Mouse (Mus musculus) heart, adult 18-20 months (tissue): ENCODE data around the gene Hoxb2. TPM values are rescaled to one million over a fixed set of nuclear protein-coding genes. Genes with fewer than 3 reads are reported as not detected.
A peak's percentile ranks its signal among the peaks of the same experiment; 100 is the strongest.

ENCODE experiments used
- DNase-seq, 2 experiments: peaks; one replicate each; pipeline ENCODE4 v3.0.0; 2021 to 2022; ENCODE audit warnings: mixed read lengths in 1 of 2
- total RNA-seq, 2 experiments: library from RNA; stranded (reverse); gene quantifications; 2 replicates each; pipeline ENCODE4 v1.2.3; 2021

Gene Hoxb2
- total RNA-seq, 2 experiments from 2014 or later: 0.46 to 0.62 TPM

DNA sequence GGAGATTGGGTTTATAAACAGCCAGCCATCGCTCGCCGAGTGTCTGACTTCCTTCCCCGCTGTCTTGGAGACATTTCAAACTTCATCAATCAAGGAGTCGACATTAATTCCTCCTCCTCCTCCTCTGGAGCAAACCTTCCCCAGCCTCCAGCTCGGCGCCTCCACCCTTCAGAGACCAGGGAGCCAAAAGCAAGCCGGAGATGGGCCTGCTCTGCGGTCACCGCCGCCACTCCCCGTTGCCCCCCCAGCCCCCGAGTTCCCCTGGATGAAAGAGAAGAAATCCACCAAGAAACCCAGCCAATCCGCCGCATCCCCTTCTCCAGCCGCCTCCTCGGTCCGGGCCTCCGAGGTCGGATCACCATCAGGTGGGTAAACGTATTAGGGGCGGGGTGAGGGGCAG is 1.5 kb downstream of the Hoxb2 start:
- no peak for DNase-seq

DNA sequence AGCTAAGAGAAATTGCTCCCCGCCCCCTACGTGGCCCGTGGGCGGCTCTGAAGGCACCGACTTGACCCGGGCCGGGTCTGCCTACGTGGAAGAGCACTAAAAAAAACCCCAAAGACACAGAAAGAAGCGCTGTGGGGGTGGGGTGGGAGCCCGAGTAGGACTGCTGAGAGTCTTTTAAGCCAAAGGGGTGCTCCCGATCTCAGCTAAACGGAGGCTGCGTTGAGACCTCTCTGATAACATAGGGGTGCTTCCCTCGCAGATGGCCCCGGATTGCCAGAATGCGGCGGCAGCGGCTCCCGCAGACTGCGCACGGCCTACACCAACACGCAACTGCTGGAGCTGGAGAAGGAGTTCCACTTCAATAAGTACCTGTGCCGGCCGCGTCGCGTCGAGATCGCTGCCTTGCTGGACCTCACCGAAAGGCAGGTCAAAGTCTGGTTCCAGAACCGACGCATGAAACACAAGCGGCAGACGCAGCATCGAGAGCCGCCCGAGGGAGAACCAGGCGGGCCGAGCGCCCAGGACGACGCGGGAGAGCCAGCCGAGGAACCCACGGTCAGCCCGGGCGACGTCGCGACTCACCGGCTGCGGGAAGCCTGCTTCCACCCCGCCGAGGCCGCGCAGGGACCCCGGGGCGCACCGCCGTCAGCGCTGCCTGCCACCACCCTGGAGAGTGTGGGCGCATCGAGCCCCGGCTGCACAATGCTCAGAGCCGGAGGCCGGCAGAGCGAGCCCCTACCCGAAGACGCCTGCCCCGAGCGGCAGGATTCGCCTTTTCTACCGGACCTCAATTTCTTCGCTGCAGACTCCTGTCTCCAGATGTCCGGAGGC is 2.6 kb downstream of the Hoxb2 start:
- DNase-seq: peak in 1 of 2 experiments; percentile 57

DNA sequence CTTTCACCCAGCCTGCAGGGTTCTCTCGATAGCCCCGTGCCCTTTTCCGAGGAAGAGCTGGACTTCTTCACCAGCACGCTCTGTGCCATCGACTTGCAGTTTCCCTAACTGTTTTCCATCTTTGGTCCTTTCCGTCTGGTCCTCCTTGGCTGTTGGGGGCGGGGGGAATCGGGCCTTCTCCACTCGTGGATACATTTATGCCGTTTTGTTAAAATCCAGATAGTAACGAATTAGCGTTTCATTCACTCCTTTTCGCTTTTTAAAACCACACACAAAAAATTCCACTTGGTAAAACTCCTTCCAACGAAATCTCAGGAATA is 3.2 kb downstream of the Hoxb2 start:
- no peak for DNase-seq

DNA sequence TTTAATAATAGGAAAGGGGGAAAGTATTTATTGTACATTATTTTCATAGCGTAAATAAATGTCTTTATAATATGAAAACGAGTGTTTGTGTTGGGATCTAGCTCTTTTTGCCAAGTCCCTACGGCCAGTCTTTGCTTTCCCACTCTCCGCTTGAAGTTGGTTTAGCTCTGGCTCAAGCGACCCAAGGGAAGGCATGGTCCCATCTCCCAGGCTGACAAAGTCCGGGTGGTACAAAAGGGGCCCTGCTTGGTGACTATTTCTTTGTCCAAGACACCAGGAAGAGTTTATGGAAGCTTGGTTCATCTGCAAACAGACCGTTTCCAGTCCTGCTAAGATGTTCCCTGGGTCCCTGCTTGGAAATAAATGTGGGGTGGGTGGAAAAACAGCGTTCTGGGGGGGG is 3.6 kb downstream of the Hoxb2 start:
- no peak for DNase-seq

DNA sequence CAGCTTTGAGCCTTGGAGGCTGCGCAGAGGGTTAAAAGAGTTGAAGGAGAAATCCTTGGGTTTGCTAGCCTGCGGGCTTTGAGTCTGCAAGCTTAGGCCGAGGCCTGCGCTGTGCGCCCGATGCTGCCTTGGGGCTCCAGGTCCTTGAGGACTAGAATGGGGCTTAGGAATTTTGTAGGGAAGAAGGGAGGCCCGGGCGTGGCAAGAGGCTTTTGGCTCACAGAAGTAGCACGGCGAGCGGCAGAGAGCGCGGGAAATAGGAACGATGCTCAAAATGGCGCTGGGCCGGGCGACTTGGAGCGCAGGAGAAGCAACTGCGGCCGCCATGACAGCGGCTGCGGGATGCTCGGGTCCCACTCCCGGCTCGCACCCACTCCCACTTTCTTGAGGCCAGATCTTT is 4.1 kb downstream of the Hoxb2 start:
- peak in 1 of 2 experiments; percentile 43 for DNase-seq

DNA sequence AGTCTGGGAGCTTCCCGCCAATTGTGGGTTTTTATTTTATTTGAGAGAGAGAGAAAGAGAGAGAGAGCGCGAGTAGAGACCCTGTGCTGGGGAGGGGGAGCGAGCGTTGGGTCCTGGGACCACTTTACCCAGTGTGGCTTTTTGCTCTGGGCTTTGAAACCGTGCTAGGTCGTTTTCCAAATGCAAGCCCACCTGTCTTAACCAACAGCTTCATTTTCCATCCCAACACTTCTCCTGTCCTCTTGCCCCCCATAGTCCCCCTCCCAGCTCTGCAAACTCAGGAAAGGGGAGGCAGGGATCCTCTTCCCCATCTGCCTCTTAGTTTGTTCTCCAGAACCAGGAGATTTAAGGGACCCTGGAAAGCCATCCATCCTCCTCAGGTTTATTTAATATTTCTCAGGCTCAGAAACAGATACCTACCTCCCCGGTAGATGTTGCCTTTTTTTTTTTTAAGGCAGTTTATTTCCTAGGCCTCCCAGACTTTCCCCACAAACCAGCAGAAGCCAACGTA is 4.5 kb downstream of the Hoxb2 start:
- DNase-seq: no peak

DNA sequence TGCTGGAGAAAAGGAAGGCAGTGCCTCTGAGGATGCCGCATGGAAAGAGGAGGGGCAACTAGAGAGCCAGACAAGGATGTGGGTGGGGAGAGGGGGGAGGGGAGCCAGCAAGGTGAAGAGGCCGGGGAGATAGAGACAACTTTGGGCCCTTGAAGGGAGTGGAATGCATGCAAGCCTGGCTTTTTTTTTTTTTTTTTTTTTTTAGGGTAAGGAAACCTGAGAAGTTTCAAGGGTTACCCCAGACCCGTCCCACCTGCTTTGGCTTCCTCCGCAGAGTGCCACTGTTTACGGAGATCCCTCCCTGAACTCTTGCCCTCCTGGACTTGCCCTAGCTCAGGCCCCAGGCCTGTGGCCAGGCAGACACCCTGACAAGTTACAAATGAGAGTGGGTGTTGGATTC is 13.5 kb downstream of the Hoxb2 start:
- DNase-seq: no peak

DNA sequence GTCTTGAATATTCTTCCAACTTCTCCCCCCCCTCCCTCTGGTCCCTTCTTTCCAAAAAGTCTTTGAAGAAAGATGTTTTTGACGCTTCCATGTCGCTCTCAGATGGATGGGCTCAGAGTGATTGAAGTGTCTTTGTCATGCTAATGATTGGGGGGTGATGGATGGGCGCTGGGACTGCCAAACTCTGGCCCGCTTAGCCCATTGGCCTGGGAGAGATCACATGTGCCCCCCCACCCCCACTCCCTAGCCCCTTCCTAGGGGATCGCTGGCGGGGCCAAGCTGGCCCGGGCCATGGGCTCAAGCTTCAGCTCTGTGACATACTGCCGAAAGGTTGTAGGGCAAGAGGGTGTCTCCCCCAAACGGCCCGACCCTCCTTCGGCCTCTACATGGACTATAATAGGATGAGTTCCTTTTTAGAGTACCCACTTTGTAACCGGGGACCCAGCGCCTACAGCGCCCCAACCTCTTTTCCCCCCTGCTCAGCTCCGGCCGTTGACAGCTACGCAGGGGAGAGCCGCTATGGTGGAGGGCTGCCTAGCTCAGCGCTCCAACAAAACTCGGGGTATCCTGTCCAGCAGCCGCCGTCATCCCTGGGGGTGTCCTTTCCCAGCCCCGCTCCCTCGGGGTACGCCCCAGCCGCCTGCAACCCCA is 15.2 kb downstream of the Hoxb2 start, which contains the start of gene Hoxb1:
TSS of gene Hoxb1 (plus strand) at position 312 of the 651 bp plus-strand sequence.
- no peak for DNase-seq

DNA sequence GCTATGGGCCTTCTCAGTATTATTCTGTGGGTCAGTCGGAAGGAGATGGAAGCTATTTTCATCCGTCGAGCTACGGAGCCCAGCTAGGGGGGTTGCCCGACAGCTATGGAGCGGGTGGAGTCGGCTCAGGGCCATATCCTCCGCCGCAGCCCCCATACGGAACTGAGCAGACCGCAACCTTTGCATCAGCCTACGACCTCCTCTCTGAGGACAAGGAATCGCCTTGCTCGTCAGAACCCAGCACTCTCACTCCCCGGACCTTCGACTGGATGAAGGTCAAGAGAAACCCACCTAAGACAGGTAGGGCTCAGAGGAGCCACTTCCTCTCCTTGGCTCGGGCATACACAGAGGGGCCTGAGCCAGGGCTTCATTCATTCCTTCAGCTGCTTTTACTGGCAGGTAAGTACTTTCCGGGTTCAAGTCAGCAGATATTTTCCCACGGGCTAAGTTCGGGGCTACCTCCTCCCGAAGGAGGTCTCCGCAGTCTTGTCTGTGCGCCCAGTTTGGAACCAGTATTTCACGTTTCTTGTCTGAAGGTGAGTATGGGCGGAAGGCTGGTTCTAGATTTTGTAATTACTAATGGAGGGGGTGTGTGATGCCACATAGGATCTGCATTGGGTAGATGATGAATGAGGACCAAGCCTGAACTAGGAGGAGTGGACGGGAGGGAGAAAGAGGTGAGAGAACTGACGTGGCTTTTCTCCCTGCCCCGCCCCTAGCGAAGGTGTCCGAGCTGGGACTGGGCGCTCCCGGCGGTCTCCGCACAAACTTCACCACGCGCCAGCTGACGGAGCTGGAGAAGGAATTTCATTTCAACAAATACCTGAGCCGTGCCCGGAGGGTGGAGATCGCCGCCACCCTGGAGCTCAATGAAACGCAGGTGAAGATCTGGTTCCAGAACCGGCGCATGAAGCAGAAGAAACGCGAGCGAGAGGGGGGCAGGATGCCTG is 16.0 kb downstream of the Hoxb2 start:
- DNase-seq: no peak

DNA sequence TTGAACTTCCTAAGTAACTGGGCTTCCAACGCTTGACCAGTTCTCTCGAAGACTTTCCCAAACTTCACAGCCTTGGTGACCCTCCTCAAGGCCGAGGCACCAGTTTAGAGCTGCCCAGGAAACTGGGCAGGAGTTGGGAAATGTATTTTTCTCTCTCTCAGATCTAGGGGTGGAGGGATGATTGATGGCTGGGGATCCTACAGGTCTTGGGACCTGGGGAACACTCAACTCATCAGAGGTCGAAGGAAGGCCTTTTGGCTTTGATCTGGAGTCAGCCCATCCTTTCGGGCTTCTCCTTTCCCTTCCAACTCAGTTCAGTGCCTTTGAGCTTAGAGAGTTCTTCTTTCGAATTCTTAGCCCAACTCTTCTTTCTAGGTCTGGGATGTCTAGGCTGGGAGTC is 16.8 kb downstream of the Hoxb2 start:
- no peak for DNase-seq

DNA sequence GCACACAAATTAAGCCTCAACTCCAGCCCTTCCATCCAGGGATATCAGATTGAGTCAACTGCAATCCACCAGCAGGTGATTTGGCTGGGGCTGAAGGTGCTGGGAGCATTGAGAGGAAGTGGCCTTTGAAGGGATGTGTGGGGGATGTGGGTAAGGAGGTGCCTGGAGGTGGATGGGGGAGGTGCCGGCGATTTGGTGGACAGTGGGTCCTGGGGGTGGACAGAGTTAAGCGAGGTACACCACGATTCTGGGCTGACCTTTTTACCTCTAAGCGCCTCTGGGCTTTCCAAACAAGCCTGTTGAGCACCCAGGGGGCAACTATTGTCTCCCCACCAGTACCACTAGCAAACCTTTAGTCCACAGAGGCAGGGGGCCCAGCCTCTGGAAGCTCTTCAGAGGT is 18.4 kb downstream of the Hoxb2 start:
- no peak for DNase-seq

DNA sequence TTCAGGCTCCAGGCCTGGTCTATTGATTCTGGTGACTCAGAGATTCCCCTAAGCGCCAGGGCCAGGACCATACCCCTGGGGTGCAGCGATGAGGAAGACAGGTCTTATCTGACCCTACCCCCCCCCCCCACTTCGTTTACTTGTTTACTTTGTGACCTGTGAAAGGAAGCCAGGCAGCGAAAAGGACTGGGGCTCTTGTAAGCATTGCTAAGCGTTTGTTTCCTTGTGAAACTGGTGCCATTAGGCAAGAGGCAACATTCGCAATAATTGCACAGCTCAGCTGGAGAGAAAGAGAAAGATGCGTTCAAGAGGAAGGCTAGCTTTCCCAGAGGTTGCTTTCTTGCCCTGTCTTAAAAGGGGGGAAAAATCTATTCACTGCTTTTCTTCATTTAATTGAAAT is 18.8 kb downstream of the Hoxb2 start:
- DNase-seq: no peak

DNA sequence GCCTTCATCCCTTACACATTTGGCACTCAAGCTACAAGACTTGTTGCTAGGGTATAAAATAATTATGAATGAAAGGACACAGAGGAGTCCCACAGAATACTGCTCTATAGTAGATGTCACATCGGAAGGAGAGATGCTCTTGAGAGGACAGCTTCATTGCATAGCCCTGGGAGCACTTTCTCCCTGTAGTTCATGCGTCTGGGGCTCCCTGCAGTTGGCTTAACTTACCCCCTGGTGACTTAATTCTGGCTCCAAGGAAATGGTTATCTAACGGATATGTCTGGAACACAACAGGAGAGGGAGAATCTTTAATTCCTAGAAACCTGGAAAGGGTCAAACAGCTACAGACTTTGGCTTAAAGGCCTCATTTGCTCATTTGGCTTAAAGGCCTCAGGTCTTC is 21.4 kb downstream of the Hoxb2 start:
- DNase-seq: no peak

DNA sequence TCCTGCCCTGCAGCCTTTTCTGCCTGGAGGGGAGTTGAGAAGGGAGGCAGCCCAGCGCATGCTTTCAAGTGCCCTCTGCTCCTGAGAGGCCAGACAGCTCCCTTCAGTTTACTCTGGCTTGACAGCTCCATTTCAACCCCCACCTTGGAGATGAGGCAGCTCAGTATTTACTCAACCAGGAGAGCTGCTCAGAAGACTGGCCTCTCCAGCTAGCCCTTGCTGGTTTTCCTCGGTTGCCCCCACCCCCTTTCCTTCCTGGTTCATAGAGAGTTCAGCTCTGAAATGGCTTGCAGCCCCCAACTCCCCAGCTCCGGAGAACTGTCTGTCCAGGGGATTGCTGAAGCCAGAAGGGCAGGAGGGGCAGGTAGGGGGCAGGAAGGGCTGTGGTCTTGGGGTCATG is 22.2 kb downstream of the Hoxb2 start:
- no peak for DNase-seq

DNA sequence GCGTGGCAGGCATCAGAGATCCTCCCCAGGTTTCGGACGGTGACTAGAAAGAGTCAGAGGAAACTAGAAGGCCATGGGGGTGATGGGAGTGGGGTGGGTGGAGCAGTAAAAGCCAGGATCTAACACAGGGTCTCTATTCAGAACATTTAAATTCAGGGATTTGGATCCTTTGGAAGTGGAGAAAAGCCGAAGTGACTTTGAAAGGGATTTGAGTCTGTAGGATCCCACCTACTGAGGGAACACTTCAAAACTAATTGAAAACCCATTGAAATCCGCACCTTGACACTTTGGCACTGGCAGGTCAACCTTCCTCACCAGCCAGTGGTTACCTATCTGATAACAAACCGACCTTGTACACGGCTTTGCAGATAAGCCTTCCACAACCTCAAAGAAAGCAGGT is 24.5 kb downstream of the Hoxb2 start:
- no peak for DNase-seq

DNA sequence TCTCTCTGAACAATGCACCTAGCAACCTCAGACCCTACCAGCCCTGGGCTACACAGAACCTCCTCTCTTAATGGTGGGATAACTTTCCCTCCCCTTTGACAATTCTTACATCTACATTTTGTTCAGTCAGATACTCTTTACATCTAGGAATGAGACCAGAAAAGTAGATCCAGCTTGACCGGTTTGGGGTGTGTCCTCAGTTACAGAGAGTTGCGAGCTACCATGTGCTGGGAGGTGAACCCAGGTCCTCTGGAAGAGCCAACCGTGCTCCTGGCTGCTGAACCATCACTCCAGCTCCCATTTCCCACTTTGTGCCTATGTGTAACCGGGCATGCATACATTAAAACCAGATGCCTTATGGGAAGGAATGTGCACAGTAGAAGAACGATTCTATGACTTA is 33.1 kb downstream of the Hoxb2 start:
- DNase-seq: no peak

DNA sequence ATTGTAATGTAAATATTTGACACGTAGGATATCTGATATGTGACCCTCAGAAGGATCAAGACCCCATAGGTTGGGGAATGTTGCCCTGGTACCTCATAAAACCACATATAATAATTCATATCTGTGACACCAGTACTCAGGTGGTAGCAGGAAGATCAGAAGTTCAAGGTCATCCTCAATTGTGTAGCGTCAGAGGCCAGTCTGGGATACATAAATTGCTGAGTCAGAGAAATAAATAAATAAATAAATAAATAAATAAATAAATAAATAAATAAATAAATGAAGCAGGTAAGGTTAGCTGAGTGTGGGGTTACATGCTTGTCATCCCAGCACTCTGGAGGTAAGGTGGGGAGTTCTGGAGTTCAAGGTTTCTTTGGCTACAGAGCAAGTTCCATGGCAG is 37.3 kb downstream of the Hoxb2 start:
- no peak for DNase-seq

DNA sequence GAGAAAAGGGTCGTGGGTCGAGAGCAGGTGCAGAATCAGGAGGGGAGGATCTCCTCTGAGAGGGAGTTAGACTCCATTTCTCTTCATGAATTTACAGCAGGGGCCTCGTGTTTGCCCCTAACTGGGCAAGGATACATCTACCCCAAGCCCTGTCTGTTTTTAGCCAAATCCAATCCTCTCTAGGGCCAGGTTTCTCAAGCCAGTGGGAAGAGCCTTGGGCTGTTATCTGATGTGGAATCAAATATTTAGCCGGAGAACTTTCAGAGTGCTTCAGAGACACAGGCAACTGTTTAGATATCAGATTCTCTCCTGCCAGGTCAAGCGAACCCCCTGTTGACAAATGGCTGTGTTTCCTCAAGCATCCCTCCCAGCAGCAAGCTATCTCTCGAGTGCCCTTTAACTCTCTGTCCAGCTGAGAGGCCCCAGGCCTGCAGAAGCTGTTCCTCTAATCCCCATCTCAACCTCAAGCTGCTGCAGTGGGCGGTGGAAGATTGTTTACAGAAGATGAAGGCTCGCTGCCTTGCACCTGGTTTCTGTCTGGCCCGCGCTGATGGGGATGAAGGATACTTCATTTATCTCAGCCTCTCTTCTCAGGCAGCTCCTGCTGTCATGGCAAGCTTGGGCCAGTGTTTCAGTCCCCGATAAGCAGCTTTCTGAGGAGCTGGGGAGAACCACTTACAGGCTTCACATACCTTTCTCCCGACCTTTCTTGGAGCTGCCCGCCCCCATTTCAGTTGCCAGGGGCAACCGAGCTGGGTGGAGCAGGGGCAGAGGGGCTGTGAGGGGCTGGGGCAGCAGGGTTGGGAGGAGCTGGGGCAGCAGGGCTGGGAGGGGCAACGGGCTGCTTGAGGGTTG is 46.7 kb downstream of the Hoxb2 start:
- no peak for DNase-seq

DNA sequence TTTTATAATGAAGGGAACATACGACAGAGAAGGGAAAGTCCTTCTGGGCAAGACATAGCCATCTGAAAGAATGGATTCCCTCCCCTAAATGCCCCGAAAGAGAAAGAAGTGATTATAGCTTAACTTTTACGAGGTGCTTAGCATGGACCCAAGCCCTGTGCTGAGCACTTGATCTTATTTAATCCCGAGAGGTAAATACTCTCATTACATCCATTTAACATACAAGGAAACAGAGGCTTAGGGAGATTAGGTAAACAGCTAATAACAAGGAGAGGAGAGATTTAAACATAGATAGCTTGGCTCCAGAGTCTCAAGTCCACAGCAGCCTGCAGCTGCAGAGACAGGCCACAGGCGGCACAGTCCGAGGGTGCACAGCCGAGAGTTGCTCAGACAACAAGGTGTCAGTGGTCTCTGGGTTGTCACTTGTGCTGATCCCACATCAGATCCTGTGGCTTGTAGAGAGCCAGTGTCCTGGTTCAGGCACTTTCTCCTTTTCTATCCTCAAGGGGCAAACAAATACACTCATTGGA is 47.5 kb downstream of the Hoxb2 start:
- no peak for DNase-seq

DNA sequence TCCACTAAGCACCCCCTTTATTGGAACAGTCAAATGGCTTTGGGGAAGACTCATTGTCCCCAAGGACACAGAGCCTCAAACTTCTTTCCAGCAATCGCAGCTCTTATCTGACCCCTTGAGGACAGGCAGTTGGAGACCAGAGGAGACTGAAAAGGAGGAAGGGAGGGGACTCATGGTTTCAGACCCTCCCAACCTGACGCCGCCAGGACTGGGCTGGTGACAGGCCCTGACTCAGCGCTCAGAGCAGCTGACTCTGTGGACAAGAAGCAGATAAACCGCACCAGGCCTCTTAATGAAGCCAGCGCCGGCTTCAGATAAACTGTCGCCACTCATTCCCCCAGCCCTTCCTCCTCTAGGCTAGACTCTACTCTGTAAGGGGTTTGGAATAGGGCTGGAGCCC is 49.6 kb downstream of the Hoxb2 start:
- peak; percentile 21 to 51 for DNase-seq
